Mouse (Mus musculus) brain, adult 2 months (tissue): ENCODE results near the gene Atp11a.

Source experiments
- DNase-seq: peaks from one replicate; pipeline ENCODE4 v3.0.0; 2011; ENCODE audit warnings: low read depth, low spot score

Atp11a gene

GRCm38 (mm10) chr8:12872983-12873356, 116.2 kb downstream of the Atp11a start:
- DNase-seq, result no peak

- DNase-seq, result peak; percentile 83
Observed at GRCm38 (mm10) chr8:12873357-12874046, 116.7 kb downstream of the Atp11a start, which contains the start of gene Mcf2l. Gene Mcf2l, plus strand, starts transcription at chr8:12873806.

- peak; percentile 97 for DNase-seq
Observed at GRCm38 (mm10) chr8:12874194-12874791, 117.5 kb downstream of the Atp11a start.

- DNase-seq, result no peak
Observed at GRCm38 (mm10) chr8:12874971-12875370, 118.2 kb downstream of the Atp11a start.

GRCm38 (mm10) chr8:12877126-12877525, 120.3 kb downstream of the Atp11a start:
- DNase-seq, result no peak

- DNase-seq, result no peak
Observed at GRCm38 (mm10) chr8:12880163-12880562, 123.3 kb downstream of the Atp11a start.

- DNase-seq, result peak; percentile 74
Observed at GRCm38 (mm10) chr8:12883051-12884004, 126.5 kb downstream of the Atp11a start.

GRCm38 (mm10) chr8:12887772-12888435, 131.1 kb downstream of the Atp11a start:
- DNase-seq, result peak; percentile 52

GRCm38 (mm10) chr8:12889046-12889598, 132.3 kb downstream of the Atp11a start:
- peak; percentile 80 for DNase-seq

- DNase-seq, result peak; percentile 55
Observed at GRCm38 (mm10) chr8:12892882-12893446, 136.2 kb downstream of the Atp11a start.

- DNase-seq, result peak; percentile 97
Observed at GRCm38 (mm10) chr8:12893797-12894578, 137.2 kb downstream of the Atp11a start.

GRCm38 (mm10) chr8:12894783-12895534, 138.1 kb downstream of the Atp11a start:
- DNase-seq, result peak; percentile 84

- no peak for DNase-seq
Observed at GRCm38 (mm10) chr8:12895535-12896150, 138.8 kb downstream of the Atp11a start.

- DNase-seq, result peak; percentile 87
Observed at GRCm38 (mm10) chr8:12896494-12897373, 139.9 kb downstream of the Atp11a start.

- no peak for DNase-seq
Observed at GRCm38 (mm10) chr8:12897815-12898214, 141.0 kb downstream of the Atp11a start.

GRCm38 (mm10) chr8:12903790-12904415, 147.1 kb downstream of the Atp11a start:
- no peak for DNase-seq

- no peak for DNase-seq
Observed at GRCm38 (mm10) chr8:12905122-12905521, 148.3 kb downstream of the Atp11a start.
